Mouse (Mus musculus) embryonic facial prominence, embryonic 10.5 days (tissue): ENCODE measurements around the gene Rab25. TPM values are rescaled to one million over a fixed set of nuclear protein-coding genes. Genes with fewer than 3 reads are reported as not detected.
A peak's percentile ranks its signal among the peaks of the same experiment; 100 is the strongest.

Source experiments
- DNase-seq: peaks from one replicate; pipeline ENCODE4 v3.0.0-alpha.2; 2017; ENCODE audit warnings: low spot score
- H3K27ac ChIP-seq: fragments of 300-500 bp; sonication (generic); replicated peaks from 2 replicates; pipeline ENCODE4 v1.5.1; 2016; ENCODE audit warnings: mild to moderate bottlenecking
- H3K27me3 ChIP-seq: fragments of 300-500 bp; sonication (generic); replicated peaks from 2 replicates; pipeline ENCODE4 v1.6.1; 2016; ENCODE audit warnings: low read depth, mild to moderate bottlenecking; ENCODE audit not compliant: poor library complexity, severe bottlenecking
- H3K36me3 ChIP-seq: fragments of 300-500 bp; sonication (generic); replicated peaks from 2 replicates; pipeline ENCODE4 v1.6.1; 2016; ENCODE audit warnings: mild to moderate bottlenecking, moderate library complexity
- H3K4me1 ChIP-seq: fragments of 300-500 bp; sonication (generic); 2 replicates; pipeline ENCODE4 v1.6.1; 2016
- H3K4me3 ChIP-seq: fragments of 300-500 bp; sonication (generic); 2 replicates; pipeline ENCODE4 v1.5.1; 2016; ENCODE audit warnings: mild to moderate bottlenecking, moderate library complexity
- H3K9me3 ChIP-seq: fragments of 300-500 bp; sonication (generic); 2 replicates; pipeline ENCODE4 v1.6.1; 2016; ENCODE audit warnings: mild to moderate bottlenecking
- WGBS: fragments of 180-500 bp; shearing (Covaris S2); methylation state at CpG from one replicate; pipeline ENCODE4 v1.1.7; 2016; 5-methylcytosine and 5-hydroxymethylcytosine counted together
- polyA plus RNA-seq: library from polyadenylated mRNA; unstranded; fragments of >200 nt; fragmentation: Nextera tagmentation; extraction: Ambion mirVana; gene quantifications from 2 replicates; pipeline ENCODE4 v1.2.1, GENCODE M21; 2016

Gene Rab25
- polyA plus RNA-seq, 1 experiment from 2014 or later: 5.8 TPM

DNA sequence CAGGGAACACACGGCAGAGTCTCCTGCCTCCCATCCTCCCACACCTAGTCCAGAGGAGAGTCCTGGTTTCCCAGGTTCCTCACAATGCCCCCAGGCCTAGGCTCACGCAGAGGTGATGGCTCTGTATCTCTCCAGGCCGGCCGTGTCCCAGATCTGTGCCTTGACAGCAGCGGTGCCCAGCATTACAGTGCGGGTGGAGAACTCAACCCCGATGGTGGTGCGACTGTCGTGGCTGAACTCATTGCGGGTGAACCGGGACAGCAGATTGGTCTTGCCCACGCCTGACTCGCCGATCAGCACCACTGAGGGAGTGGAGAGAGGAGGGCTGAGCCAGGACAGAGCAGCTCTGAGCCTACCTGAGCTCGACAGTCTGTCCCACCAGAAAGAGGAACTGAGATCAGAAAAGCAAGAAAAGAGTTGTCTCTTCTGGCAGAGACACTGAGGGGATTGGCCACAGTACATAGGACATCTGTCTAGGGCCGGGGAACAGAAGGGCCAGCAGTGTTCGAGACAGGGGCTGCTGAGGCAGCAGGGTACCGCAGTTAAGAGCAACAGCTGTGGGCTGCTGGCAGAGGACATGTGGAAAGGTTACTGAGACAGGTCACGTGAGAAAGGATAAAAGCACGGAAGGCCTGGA, 3.0 kb downstream of the Rab25 start:
- DNase-seq: no peak
- H3K9me3 ChIP-seq: no peaks in the 10 kb centered on the region
- WGBS: 67% methylated on average over 20 of the region's 20 CpGs
- peaks cover 30% of the 10 kb centered on the region for H3K36me3 ChIP-seq
- H3K4me1 ChIP-seq: peaks cover 55% of the 10 kb centered on the region
- H3K27ac ChIP-seq: 0 out of 2 replicates have a peak overlapping the region, but pooled peaks have one; percentile 24
- no peaks in the 10 kb centered on the region for H3K27me3 ChIP-seq
- peak overlapping the region; percentile 17; the same call in 1 of the 2 replicates for H3K4me3 ChIP-seq

DNA sequence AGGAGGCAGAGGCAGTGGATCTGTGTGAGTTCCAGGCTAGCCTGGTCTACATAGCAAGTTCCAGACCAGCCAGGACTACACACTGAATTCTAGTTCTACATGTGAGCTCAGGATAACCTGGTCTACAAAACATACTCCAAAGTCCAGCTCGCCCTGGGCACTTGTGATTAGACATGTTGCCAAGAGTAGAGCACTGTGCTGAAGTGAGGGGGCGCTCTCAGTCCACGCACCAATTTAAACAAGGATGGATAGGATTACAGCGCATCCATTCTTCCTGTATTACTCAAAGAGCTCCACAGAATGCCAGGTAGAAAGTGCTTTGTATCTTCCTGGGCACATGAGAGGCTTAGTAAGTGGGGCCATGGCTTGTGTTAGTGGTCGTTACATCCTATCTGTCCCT, 3.6 kb downstream of the Rab25 start:
- Histone ChIP-seq H3K9me3 (no peaks in the 10 kb centered on the region), H3K27ac (0 out of 2 replicates have a peak overlapping the region, but pooled peaks have one; percentile 24), H3K36me3 (peaks cover 29% of the 10 kb centered on the region), H3K4me3 (0 out of 2 replicates have a peak overlapping the region, but pooled peaks have one; percentile 17), H3K4me1 (peaks cover 58% of the 10 kb centered on the region), H3K27me3 (no peaks in the 10 kb centered on the region)
- no peak for DNase-seq
- 39% methylated on average over 5 of the region's 5 CpGs for WGBS

GRCm38 (mm10) chr3:88543651-88544410, 4.3 kb downstream of the Rab25 start:
- Histone ChIP-seq H3K4me1 (peaks cover 64% of the 10 kb centered on the region), H3K27ac (no peak overlapping the region), H3K27me3 (no peaks in the 10 kb centered on the region), H3K9me3 (no peaks in the 10 kb centered on the region), H3K36me3 (peaks cover 33% of the 10 kb centered on the region), H3K4me3 (0 out of 2 replicates have a peak overlapping the region, but pooled peaks have one; percentile 3)
- WGBS: 70% methylated on average over 5 of the region's 5 CpGs
- DNase-seq: peak; percentile 7

DNA sequence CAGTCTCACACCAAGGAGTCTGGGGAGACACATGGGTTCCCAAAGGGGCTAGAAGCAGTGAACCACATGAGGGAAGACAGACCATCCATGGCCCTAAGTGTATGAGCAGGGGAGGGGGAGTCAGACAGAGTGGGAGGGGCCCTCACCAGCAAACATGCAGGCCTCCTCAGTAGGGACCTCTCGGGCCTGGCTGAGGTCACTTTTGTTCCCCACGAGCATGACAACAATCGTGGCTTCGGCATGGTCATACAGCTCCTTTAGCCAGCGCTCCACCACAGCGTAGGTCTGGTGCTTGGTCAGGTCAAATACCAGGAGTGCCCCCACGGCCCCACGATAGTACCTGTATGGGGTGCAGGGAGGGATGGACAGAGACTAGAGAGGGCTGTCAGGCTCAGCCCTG, 4.9 kb downstream of the Rab25 start:
- H3K36me3 ChIP-seq: peaks cover 40% of the 10 kb centered on the region
- peak; percentile 8 for DNase-seq
- 83% methylated on average over 8 of the region's 8 CpGs for WGBS
- no peak overlapping the region for H3K4me3 ChIP-seq
- H3K4me1 ChIP-seq: peaks cover 66% of the 10 kb centered on the region
- no peaks in the 10 kb centered on the region for H3K9me3 ChIP-seq
- H3K27me3 ChIP-seq: no peaks in the 10 kb centered on the region
- no peak overlapping the region for H3K27ac ChIP-seq

DNA sequence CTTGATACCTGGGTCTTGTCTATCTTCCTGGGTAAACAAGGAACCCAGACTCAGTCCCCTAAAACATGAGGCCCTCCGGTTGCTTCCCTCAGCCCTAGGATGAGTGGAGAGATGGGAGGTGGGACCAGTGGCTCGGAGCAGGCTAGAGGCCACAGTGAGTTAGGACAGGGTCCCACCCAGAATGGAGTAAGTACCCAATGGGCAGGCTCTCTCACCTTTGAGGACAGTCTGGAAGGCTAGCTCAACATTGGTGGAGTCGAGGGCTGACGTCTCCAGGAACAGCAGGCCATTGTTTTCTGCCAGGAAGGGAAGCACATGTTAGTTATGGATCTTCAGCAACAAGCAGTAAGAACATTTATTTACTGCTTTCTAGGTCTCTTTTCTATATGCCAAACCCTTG, 5.6 kb downstream of the Rab25 start:
- Histone ChIP-seq H3K9me3 (no peaks in the 10 kb centered on the region), H3K27ac (no peak overlapping the region), H3K36me3 (peaks cover 47% of the 10 kb centered on the region), H3K4me1 (peaks cover 69% of the 10 kb centered on the region), H3K27me3 (no peaks in the 10 kb centered on the region), H3K4me3 (no peak overlapping the region)
- DNase-seq: peak; percentile 10
- WGBS: 47% methylated on average over 4 of the region's 4 CpGs

- DNase-seq: peak; percentile 19
- WGBS: 79% methylated on average over 7 of the region's 7 CpGs
- Histone ChIP-seq H3K9me3 (no peaks in the 10 kb centered on the region), H3K4me3 (no peak overlapping the region), H3K36me3 (peaks cover 54% of the 10 kb centered on the region), H3K27me3 (no peaks in the 10 kb centered on the region), H3K27ac (peak overlapping the region; percentile 15; the same call in 1 of the 2 replicates), H3K4me1 (peaks cover 76% of the 10 kb centered on the region)
Observed at GRCm38 (mm10) chr3:88541622-88542401, 6.3 kb downstream of the Rab25 start.

- Histone ChIP-seq H3K9me3 (no peaks in the 10 kb centered on the region), H3K4me1 (peaks cover 88% of the 10 kb centered on the region), H3K27me3 (no peaks in the 10 kb centered on the region), H3K4me3 (peak overlapping the region; percentile 27; the same call in 1 of the 2 replicates), H3K27ac (peak overlapping the region; percentile 75), H3K36me3 (peaks cover 71% of the 10 kb centered on the region)
- 52% methylated on average over 5 of the region's 5 CpGs for WGBS
- DNase-seq: peak; percentile 13
Observed at GRCm38 (mm10) chr3:88540085-88540484, 8.0 kb downstream of the Rab25 start.

DNA sequence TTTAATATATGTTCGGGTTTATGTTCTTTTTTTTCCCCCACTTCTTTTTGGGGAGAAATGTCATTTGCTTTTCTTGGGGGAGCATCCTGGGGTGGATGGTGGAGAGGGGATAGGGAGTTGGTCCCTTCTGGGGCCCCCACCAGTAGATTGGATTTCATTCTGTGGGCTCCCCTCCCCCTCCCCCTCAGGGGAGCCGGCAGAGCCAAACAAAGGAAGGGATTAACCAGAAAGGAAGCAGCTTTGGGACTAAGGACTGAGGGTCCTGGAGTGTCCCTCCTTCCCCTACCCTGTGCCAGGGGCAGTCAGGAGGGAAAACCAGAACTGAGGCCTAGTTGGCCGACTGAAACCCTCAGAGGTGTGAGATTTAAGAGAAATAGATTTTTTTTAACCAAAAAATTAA, 8.7 kb downstream of the Rab25 start:
- Histone ChIP-seq H3K27me3 (no peaks in the 10 kb centered on the region), H3K9me3 (no peaks in the 10 kb centered on the region), H3K4me3 (peak overlapping the region; percentile 41), H3K27ac (peak overlapping the region; percentile 75), H3K4me1 (peaks cover 88% of the 10 kb centered on the region), H3K36me3 (peaks cover 78% of the 10 kb centered on the region)
- peak; percentile 71 for DNase-seq
- 2% methylated on average over 3 of the region's 3 CpGs for WGBS

- H3K36me3 ChIP-seq: peaks cover 80% of the 10 kb centered on the region
- peak overlapping the region; percentile 82 for H3K4me3 ChIP-seq
- 21% methylated on average over 9 of the region's 9 CpGs for WGBS
- no peak for DNase-seq
- no peaks in the 10 kb centered on the region for H3K27me3 ChIP-seq
- no peaks in the 10 kb centered on the region for H3K9me3 ChIP-seq
- peak overlapping the region; percentile 66 for H3K27ac ChIP-seq
- peaks cover 92% of the 10 kb centered on the region for H3K4me1 ChIP-seq
Observed at GRCm38 (mm10) chr3:88538271-88539145, 9.6 kb downstream of the Rab25 start.

- no peak for DNase-seq
- Histone ChIP-seq H3K9me3 (no peaks in the 10 kb centered on the region), H3K4me1 (peaks cover 80% of the 10 kb centered on the region), H3K27me3 (no peaks in the 10 kb centered on the region), H3K36me3 (peaks cover 75% of the 10 kb centered on the region), H3K4me3 (peak overlapping the region; percentile 82), H3K27ac (peak overlapping the region; percentile 100)
- WGBS: 59% methylated on average over 6 of the region's 6 CpGs
Observed at GRCm38 (mm10) chr3:88537146-88537545, 11.0 kb downstream of the Rab25 start.

GRCm38 (mm10) chr3:88536103-88536930, 11.8 kb downstream of the Rab25 start:
- H3K36me3 ChIP-seq: peaks cover 69% of the 10 kb centered on the region
- H3K27ac ChIP-seq: peak overlapping the region; percentile 100
- peak; percentile 86 for DNase-seq
- peak overlapping the region; percentile 82 for H3K4me3 ChIP-seq
- H3K4me1 ChIP-seq: peaks cover 74% of the 10 kb centered on the region
- no peaks in the 10 kb centered on the region for H3K27me3 ChIP-seq
- H3K9me3 ChIP-seq: no peaks in the 10 kb centered on the region
- 5% methylated on average over 64 of the region's 64 CpGs for WGBS
